Mouse (Mus musculus) neural tube, embryonic 14.5 days (tissue): Measurements from ENCODE around the gene Timmdc1. TPM values are rescaled to one million over a fixed set of nuclear protein-coding genes. Genes with fewer than 3 reads are reported as not detected.

Experiments used
- ATAC-seq: fragments of 200-750 bp; cut with Nextera tagmentation; 2 replicates; pipeline ENCODE4 v1.8.0; 2017; ENCODE audit warnings: low read depth, mild to moderate bottlenecking, moderate TSS enrichment, moderate library complexity
- H3K27ac ChIP-seq: fragments of 300-500 bp; sonication (generic); 2 replicates; pipeline ENCODE4 v1.5.1; 2014; ENCODE audit warnings: low read depth, mild to moderate bottlenecking, control low read depth, low read length, moderate library complexity, mixed read lengths
- H3K27me3 ChIP-seq: fragments of 300-500 bp; sonication (generic); 2 replicates; pipeline ENCODE4 v1.6.1; 2014; ENCODE audit warnings: low read length; ENCODE audit not compliant: control insufficient read depth, insufficient read depth
- H3K36me3 ChIP-seq: fragments of 300-500 bp; sonication (generic); 2 replicates; pipeline ENCODE4 v1.6.1; 2014; ENCODE audit warnings: low read length, mixed read lengths; ENCODE audit not compliant: control insufficient read depth, insufficient read depth
- H3K4me1 ChIP-seq: fragments of 300-500 bp; sonication (generic); 2 replicates; pipeline ENCODE4 v1.6.1; 2014; ENCODE audit warnings: low read length; ENCODE audit not compliant: control insufficient read depth, insufficient read depth
- H3K4me2 ChIP-seq: fragments of 300-500 bp; sonication (generic); 2 replicates; pipeline ENCODE4 v1.6.1; 2014; ENCODE audit warnings: mild to moderate bottlenecking, low read depth, low read length, control low read depth
- H3K4me3 ChIP-seq: fragments of 300-500 bp; sonication (generic); 2 replicates; pipeline ENCODE4 v1.5.1; 2014; ENCODE audit warnings: low read depth, low read length, control low read depth, mixed read lengths
- H3K9ac ChIP-seq: fragments of 300-500 bp; sonication (generic); replicated peaks from 2 replicates; pipeline ENCODE4 v1.6.1; 2014; ENCODE audit warnings: low read depth, mild to moderate bottlenecking, control low read depth, low read length, mixed read lengths
- H3K9me3 ChIP-seq: fragments of 300-500 bp; sonication (generic); 2 replicates; pipeline ENCODE4 v1.6.1; 2016; ENCODE audit warnings: low read length; ENCODE audit not compliant: control insufficient read depth
- WGBS: fragments of 180-500 bp; shearing (Covaris S2); extraction: QIAGEN DNeasy Blood & Tissue Kit; methylation state at CpG from one replicate; pipeline ENCODE4 v1.1.7; 2014; 5-methylcytosine and 5-hydroxymethylcytosine counted together
- polyA plus RNA-seq: library from polyadenylated mRNA; unstranded; fragments of >200 nt; fragmentation: Nextera tagmentation; extraction: Ambion mirVana; gene quantifications from 2 replicates; pipeline ENCODE4 v1.2.1, GENCODE M21; 2014

The Timmdc1 gene
- polyA plus RNA-seq, 1 experiment from 2014 or later = 33.2 TPM

DNA sequence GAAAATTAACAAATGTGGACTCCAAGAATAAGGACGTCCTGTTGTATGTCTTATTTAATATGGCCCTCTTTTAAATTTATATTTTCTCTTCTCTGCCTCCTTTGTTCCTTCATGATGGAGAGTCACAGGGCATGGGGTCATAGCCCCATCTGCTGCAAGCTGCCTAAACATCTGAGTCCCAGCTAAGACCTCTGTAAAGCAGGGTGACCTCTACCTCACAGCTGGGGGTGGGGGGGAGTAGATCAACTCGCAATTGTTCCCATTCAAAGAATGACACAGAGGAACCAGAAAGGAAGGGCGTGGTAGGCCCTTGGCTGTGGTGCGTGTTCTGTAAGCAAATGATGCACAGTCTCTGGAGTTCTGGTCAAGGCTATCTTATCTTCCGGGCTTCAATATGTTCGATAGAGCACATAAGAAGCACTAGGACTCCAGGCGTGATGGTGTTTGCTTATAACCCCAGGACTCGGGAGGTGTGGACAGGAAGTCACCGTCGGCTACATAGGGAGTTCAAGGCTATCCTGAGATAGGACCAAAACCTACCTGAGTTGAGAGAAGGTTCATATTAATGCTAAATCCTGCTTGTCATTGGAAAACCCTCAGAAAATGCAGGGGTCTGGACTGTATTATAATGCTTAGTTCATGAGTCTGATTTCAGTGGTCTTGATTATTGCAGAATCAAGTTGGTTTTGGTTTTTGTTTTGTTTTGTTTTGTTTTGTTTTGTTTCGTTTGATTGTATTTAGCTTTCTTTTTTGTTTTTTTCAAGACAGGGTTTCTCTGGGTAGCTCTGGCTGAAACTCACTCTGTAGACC is 50.6 kb downstream of the Timmdc1 start:
- no peaks in the 10 kb centered on the region for H3K4me1 ChIP-seq
- no peak for ATAC-seq
- no peak overlapping the region for H3K4me2 ChIP-seq
- no peak overlapping the region for H3K9ac ChIP-seq
- no peaks in the 10 kb centered on the region for H3K36me3 ChIP-seq
- no peak overlapping the region for H3K4me3 ChIP-seq
- 69% methylated on average over 11 of the region's 11 CpGs for WGBS
- H3K27ac ChIP-seq = no peak overlapping the region
- H3K9me3 ChIP-seq = no peaks in the 10 kb centered on the region
- no peaks in the 10 kb centered on the region for H3K27me3 ChIP-seq

DNA sequence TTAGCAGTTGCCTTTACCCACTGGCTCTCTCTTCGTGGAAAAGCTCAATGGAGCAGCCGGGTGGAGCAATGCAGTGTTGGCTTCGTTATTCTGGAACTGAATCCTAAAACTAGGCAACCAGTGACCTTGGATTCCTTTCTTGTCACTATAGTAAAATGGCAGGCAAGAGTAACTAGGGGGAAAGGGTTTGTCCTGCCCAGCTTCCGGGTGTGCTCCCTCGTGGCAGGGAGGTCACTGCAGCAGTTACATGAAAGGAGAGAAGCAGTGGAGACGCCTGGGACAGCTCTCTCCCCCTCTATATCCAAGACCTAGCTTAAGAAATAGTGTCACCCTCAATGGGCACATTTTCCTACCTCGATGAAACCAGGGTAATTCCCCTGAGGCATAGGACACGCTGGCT is 53.0 kb downstream of the Timmdc1 start:
- WGBS = 77% methylated on average over 8 of the region's 8 CpGs
- Histone ChIP-seq H3K4me3 (no peak overlapping the region), H3K4me1 (no peaks in the 10 kb centered on the region), H3K27me3 (no peaks in the 10 kb centered on the region), H3K4me2 (no peak overlapping the region), H3K27ac (no peak overlapping the region), H3K9ac (no peak overlapping the region), H3K36me3 (no peaks in the 10 kb centered on the region), H3K9me3 (no peaks in the 10 kb centered on the region)
- ATAC-seq = no peak

GRCm38 (mm10) chr16:38468706-38469018 is 53.8 kb downstream of the Timmdc1 start:
- no peak overlapping the region for H3K27ac ChIP-seq
- no peak for ATAC-seq

DNA sequence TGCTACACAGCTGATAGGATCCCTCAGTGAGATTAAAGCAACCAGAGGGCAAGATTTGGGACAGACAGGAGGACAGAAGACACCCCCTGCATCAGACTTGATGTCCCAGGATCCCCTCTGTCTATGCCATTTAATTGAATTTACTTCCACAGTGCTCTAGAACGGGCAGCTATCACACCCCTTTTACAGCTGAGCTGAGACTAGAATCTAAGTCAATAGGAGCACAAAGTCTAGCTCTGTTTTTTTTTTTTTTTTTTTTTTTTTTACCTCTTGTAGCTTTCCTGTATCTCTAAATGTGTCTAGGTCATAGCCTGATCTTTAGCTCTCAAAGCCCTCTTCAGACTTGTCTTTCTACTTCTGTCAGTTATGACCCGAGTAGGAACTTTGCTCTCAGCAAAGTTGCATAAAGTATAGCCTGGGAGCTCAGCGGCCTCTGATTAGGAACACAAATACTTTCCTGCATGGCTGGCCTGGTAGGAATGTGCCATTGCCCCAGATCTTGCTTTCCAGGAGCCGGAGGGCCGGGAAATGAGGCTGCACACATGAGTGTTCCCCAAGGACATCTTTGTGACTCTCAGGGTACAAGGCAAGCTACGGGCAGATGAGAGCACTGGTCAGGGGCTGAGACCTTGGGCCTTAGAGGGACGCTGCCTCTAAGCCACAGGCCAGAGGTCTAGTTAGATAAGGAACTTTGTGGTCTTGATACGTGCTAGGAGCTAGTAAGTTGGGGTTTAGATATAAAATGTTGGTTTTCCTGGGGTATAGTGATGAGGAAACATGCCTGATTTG is 54.4 kb downstream of the Timmdc1 start:
- no peak overlapping the region for H3K4me3 ChIP-seq
- no peak overlapping the region for H3K4me2 ChIP-seq
- H3K36me3 ChIP-seq = no peaks in the 10 kb centered on the region
- no peak for ATAC-seq
- no peaks in the 10 kb centered on the region for H3K4me1 ChIP-seq
- no peaks in the 10 kb centered on the region for H3K27me3 ChIP-seq
- 81% methylated on average over 8 of the region's 8 CpGs for WGBS
- H3K9me3 ChIP-seq = no peaks in the 10 kb centered on the region
- H3K27ac ChIP-seq = no peak overlapping the region
- no peak overlapping the region for H3K9ac ChIP-seq

More at GRCm38 (mm10) chr16:38468706-38469018, 53.8 kb downstream of the Timmdc1 start:
- H3K9ac ChIP-seq = no peak overlapping the region
- H3K4me1 ChIP-seq = no peaks in the 10 kb centered on the region
- H3K4me3 ChIP-seq = no peak overlapping the region
- WGBS = 51% methylated on average over 3 of the region's 3 CpGs
- H3K27me3 ChIP-seq = no peaks in the 10 kb centered on the region
- H3K36me3 ChIP-seq = no peaks in the 10 kb centered on the region
- no peaks in the 10 kb centered on the region for H3K9me3 ChIP-seq
- no peak overlapping the region for H3K4me2 ChIP-seq

GRCm38 (mm10) chr16:38467091-38467916 is 55.2 kb downstream of the Timmdc1 start:
- WGBS = 89% methylated on average over 13 of the region's 13 CpGs
- Histone ChIP-seq H3K27ac (no peak overlapping the region), H3K4me2 (no peak overlapping the region), H3K9ac (no peak overlapping the region), H3K4me3 (no peak overlapping the region), H3K4me1 (no peaks in the 10 kb centered on the region), H3K9me3 (no peaks in the 10 kb centered on the region), H3K36me3 (no peaks in the 10 kb centered on the region), H3K27me3 (no peaks in the 10 kb centered on the region)
- ATAC-seq = no peak

DNA sequence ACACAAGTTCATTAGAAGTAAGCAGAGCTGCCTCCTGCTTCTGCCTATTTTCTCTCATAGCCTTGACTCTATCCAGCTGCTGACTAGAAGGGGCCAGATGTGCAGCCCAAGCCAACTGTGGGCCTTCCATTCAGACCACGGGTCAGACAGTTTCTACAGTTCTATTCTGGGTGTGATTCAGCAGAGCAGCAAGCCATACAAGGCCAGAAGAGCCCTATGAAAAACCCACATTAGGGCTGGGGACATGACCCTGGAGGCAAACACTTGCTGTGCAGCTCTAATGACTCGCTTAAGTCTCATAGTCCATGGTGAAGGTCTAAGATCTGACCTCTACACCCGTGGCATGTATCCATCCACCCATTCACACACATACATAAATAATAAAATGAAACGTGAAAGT is 56.4 kb downstream of the Timmdc1 start:
- H3K4me3 ChIP-seq = no peak overlapping the region
- no peaks in the 10 kb centered on the region for H3K4me1 ChIP-seq
- no peaks in the 10 kb centered on the region for H3K27me3 ChIP-seq
- no peak for ATAC-seq
- WGBS = 83% methylated on average over 4 of the region's 4 CpGs
- no peak overlapping the region for H3K9ac ChIP-seq
- H3K27ac ChIP-seq = no peak overlapping the region
- no peaks in the 10 kb centered on the region for H3K9me3 ChIP-seq
- H3K36me3 ChIP-seq = no peaks in the 10 kb centered on the region
- no peak overlapping the region for H3K4me2 ChIP-seq

GRCm38 (mm10) chr16:38463305-38463704 is 59.2 kb downstream of the Timmdc1 start:
- no peaks in the 10 kb centered on the region for H3K9me3 ChIP-seq
- ATAC-seq = no peak
- no peaks in the 10 kb centered on the region for H3K27me3 ChIP-seq
- H3K9ac ChIP-seq = no peak overlapping the region
- no peaks in the 10 kb centered on the region for H3K36me3 ChIP-seq
- H3K4me1 ChIP-seq = no peaks in the 10 kb centered on the region
- 88% methylated on average over 5 of the region's 5 CpGs for WGBS
- no peak overlapping the region for H3K4me3 ChIP-seq
- no peak overlapping the region for H3K4me2 ChIP-seq
- H3K27ac ChIP-seq = no peak overlapping the region

GRCm38 (mm10) chr16:38462161-38462560 is 60.3 kb downstream of the Timmdc1 start:
- Histone ChIP-seq H3K9me3 (no peaks in the 10 kb centered on the region), H3K27ac (no peak overlapping the region), H3K27me3 (no peaks in the 10 kb centered on the region), H3K9ac (no peak overlapping the region), H3K36me3 (no peaks in the 10 kb centered on the region), H3K4me3 (no peak overlapping the region), H3K4me2 (no peak overlapping the region), H3K4me1 (no peaks in the 10 kb centered on the region)
- ATAC-seq = no peak
- 88% methylated on average over 7 of the region's 7 CpGs for WGBS
